ENCODE assay signal across 27 mouse cellular contexts in the genomic region with DNA sequence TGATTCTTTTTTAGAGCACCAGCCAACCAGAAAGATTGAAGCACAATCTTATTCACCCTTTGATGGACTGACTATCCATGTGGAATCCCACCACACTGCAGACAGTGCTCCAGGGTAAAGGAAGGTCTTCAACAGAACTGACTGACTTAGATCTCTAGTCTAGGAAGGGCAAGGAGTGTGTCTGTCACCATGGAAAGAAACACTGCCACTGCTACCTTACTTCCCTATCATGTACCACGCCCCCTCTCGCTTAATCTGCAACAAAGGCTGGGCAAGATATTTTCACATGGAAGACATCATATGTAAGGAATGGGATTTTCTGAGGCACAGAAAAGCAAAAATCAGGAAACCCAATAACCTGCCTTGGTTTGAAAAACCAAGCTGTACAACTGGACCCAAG.
"Had no signal": no experiment of that assay in that cellular context is flagged by ENCODE, and none has a peak within 500 bp of the region (broad histone marks: within the 10 kb centered on the region; RNA-seq: fewer than 3 reads in every experiment).

No protein-coding gene starts in this region.

- H3K9me3 ChIP-seq: embryonic facial prominence, embryonic 10.5 days; embryonic facial prominence, embryonic 12.5 days; embryonic facial prominence, embryonic 13.5 days; embryonic facial prominence, embryonic 15.5 days; forebrain, embryonic 10.5 days; forebrain, embryonic 12.5 days; forebrain, embryonic 13.5 days; forebrain, embryonic 15.5 days had no signal

- H3K27me3 ChIP-seq: embryonic facial prominence, embryonic 12.5 days; embryonic facial prominence, embryonic 13.5 days; embryonic facial prominence, embryonic 15.5 days; forebrain, embryonic 15.5 days had no signal

- H3K27ac ChIP-seq: embryonic facial prominence, embryonic 10.5 days; embryonic facial prominence, embryonic 12.5 days; embryonic facial prominence, embryonic 13.5 days; embryonic facial prominence, embryonic 15.5 days; forebrain, embryonic 10.5 days; forebrain, embryonic 12.5 days; forebrain, embryonic 13.5 days; forebrain, embryonic 15.5 days; gastrocnemius, adult 2 months; heart, adult 2 months had no signal

- H3K36me3 ChIP-seq: embryonic facial prominence, embryonic 10.5 days; embryonic facial prominence, embryonic 12.5 days; embryonic facial prominence, embryonic 13.5 days; embryonic facial prominence, embryonic 15.5 days; forebrain, embryonic 10.5 days; forebrain, embryonic 12.5 days; forebrain, embryonic 15.5 days had no signal

- H3K4me2 ChIP-seq: embryonic facial prominence, embryonic 12.5 days; embryonic facial prominence, embryonic 13.5 days; embryonic facial prominence, embryonic 15.5 days; forebrain, embryonic 12.5 days; forebrain, embryonic 13.5 days; forebrain, embryonic 15.5 days had no signal

- DNase-seq: cerebellum, adult 2 months; cerebellum, adult 8-10 months; cerebellum, adult 9-10 months; cerebellum, adult 9-11 months; cerebellum, postnatal 10 days; cerebellum, postnatal 14 days; cerebellum, postnatal 25 days; cerebellum, postnatal 36 days; embryo, embryonic 11 days; forebrain, postnatal 0 days; gastrocnemius, adult 2 months; gastrocnemius, postnatal 10 days; gastrocnemius, postnatal 14 days; gastrocnemius, postnatal 25 days; gastrocnemius, postnatal 36 days; heart, adult 2 months had no signal

- H3K9ac ChIP-seq: embryonic facial prominence, embryonic 12.5 days; embryonic facial prominence, embryonic 13.5 days; embryonic facial prominence, embryonic 15.5 days; forebrain, embryonic 12.5 days; forebrain, embryonic 13.5 days; forebrain, embryonic 15.5 days; forebrain, postnatal 0 days had no signal

- ATAC-seq: forebrain, embryonic 13.5 days; forebrain, embryonic 14.5 days; forebrain, embryonic 15.5 days; forebrain, embryonic 16.5 days; forebrain, postnatal 0 days had no signal

- H3K4me3 ChIP-seq: embryonic facial prominence, embryonic 10.5 days; embryonic facial prominence, embryonic 12.5 days; embryonic facial prominence, embryonic 13.5 days; embryonic facial prominence, embryonic 15.5 days; erythroblast, embryonic 14.5 days; forebrain, embryonic 10.5 days; forebrain, embryonic 12.5 days; forebrain, embryonic 13.5 days; forebrain, embryonic 15.5 days; gastrocnemius, adult 2 months; heart, adult 2 months had no signal
